Mouse (Mus musculus) heart, adult 2 months (tissue): Measurements from ENCODE around the gene Lmna. TPM values are rescaled to one million over a fixed set of nuclear protein-coding genes. Genes with fewer than 3 reads are reported as not detected.
A peak's percentile ranks its signal among the peaks of the same experiment; 100 is the strongest.

ENCODE experiments used
- DNase-seq, 2 experiments: peaks; one replicate each; pipeline ENCODE4 v3.0.0; 2021
- H3K27ac ChIP-seq: fragments of 200-600 bp; 2 replicates; pipeline ENCODE4 v1.8.1; 2022
- H3K27me3 ChIP-seq: fragments of 200-500 bp; 2 replicates; pipeline ENCODE4 v1.6.1; 2012; ENCODE audit warnings: mild to moderate bottlenecking, low read length, inconsistent platforms, mixed read lengths; ENCODE audit not compliant: control insufficient read depth, insufficient read depth
- H3K36me3 ChIP-seq: fragments of 200-500 bp; 2 replicates; pipeline ENCODE4 v1.6.1; 2012; ENCODE audit warnings: low read length, inconsistent platforms; ENCODE audit not compliant: control insufficient read depth, insufficient read depth
- H3K4me1 ChIP-seq: fragments of 200-500 bp; 2 replicates; pipeline ENCODE4 v1.6.1; 2011; ENCODE audit warnings: low read length; ENCODE audit not compliant: control insufficient read depth, insufficient read depth
- H3K4me3 ChIP-seq: fragments of 200-600 bp; 2 replicates; pipeline ENCODE4 v1.8.1; 2022
- H3K79me2 ChIP-seq: fragments of 200-500 bp; replicated peaks from 2 replicates; pipeline ENCODE4 v1.6.1; 2012; ENCODE audit warnings: mild to moderate bottlenecking, inconsistent platforms, low read length, moderate library complexity, mixed read lengths; ENCODE audit not compliant: control insufficient read depth, insufficient read depth
- H3K9ac ChIP-seq: fragments of 200-500 bp; 2 replicates; pipeline ENCODE4 v1.6.1; 2012; ENCODE audit warnings: low read depth, mild to moderate bottlenecking, control low read depth, inconsistent platforms, low read length, mixed read lengths
- CTCF ChIP-seq: fragments of 200-600 bp; IDR thresholded peaks from 2 replicates; pipeline ENCODE4 v1.8.1; 2022; ENCODE audit warnings: antibody characterized with exemption, mild to moderate bottlenecking, moderate library complexity
- EP300 ChIP-seq: fragments of 200-500 bp; IDR thresholded peaks from 2 replicates; pipeline ENCODE4 v1.6.1; 2011; ENCODE audit warnings: low read depth, low read length, control low read depth; ENCODE audit not compliant: insufficient read depth
- POLR2A ChIP-seq: fragments of 200-500 bp; IDR thresholded peaks from 2 replicates; pipeline ENCODE4 v1.6.1; 2011; ENCODE audit warnings: mild to moderate bottlenecking, low read depth, low read length, control low read depth; ENCODE audit not compliant: insufficient read depth
- WGBS: fragments of 180-500 bp; shearing (Covaris S2); methylation state at CpG from one replicate; pipeline ENCODE4 v1.1.7; 2018; 5-methylcytosine and 5-hydroxymethylcytosine counted together
- intact Hi-C: fragments of 180-260 bp; cut with DNase I; formaldehyde crosslinking; loops from one replicate; pipeline ENCODE4 v1.15.1; 2025
- polyA plus RNA-seq: library from polyadenylated mRNA; depleted of rRNA; stranded (reverse); fragments of >200 nt; gene quantifications from 2 replicates; pipeline ENCODE4 v1.2.3, GENCODE M21; 2012
- total RNA-seq, 2 experiments: library from RNA; stranded (reverse); gene quantifications; 2 replicates each; pipeline ENCODE4 v1.2.3; 2021

The Lmna gene
- total and polyA plus RNA-seq, 3 experiments, result 85.2 to 138 (median 117) TPM

- Histone ChIP-seq H3K4me3 (no peak overlapping the region), H3K36me3 (no peaks in the 10 kb centered on the region), H3K9ac (no peak overlapping the region), H3K27ac (no peak overlapping the region), H3K27me3 (no peaks in the 10 kb centered on the region), H3K4me1 (peaks cover 1% of the 10 kb centered on the region; the same call in 1 of the 2 replicates), H3K79me2 (no peaks in the 10 kb centered on the region)
- no peak for TF ChIP-seq POLR2A
- no peak for TF ChIP-seq EP300
- TF ChIP-seq CTCF, result no peak
- intact Hi-C loops, result no loop called here
- DNase-seq, result no peak
- 94% methylated on average over 5 of the region's 5 CpGs for WGBS
Measured at GRCm38 (mm10) chr3:88480679-88481078, 29.1 kb downstream of the Lmna start.

GRCm38 (mm10) chr3:88479828-88480227 lies 29.9 kb downstream of the Lmna start:
- DNase-seq, result no peak
- H3K27me3 ChIP-seq, result no peaks in the 10 kb centered on the region
- 75% methylated on average over 4 of the region's 4 CpGs for WGBS
- intact Hi-C loops, result no loop called here
- H3K36me3 ChIP-seq, result no peaks in the 10 kb centered on the region
- no peak overlapping the region for H3K27ac ChIP-seq
- H3K4me1 ChIP-seq, result peaks cover 1% of the 10 kb centered on the region; the same call in 1 of the 2 replicates
- H3K79me2 ChIP-seq, result no peaks in the 10 kb centered on the region
- H3K9ac ChIP-seq, result no peak overlapping the region
- no peak overlapping the region for H3K4me3 ChIP-seq
- no peak for TF ChIP-seq CTCF
- TF ChIP-seq POLR2A, result no peak
- no peak for TF ChIP-seq EP300

DNA sequence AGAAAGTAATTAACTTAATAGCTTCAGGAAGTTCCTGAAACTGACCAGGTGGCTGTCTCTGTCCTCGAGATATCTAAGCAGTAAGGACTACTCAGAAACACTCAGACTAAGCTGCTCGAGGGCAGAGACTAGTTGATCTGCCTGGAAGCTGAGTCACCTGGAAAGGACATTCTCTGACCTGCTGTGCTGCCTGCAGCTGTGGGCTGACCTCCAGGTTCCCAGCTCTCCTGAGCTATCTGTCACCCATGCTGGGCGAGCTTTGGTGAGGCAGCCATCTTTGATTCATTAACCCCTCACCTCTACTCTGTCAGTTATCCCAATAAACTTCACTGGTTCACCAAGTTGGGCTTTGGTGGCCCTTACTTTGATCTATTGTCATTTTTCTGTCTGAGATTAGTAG lies 30.6 kb downstream of the Lmna start:
- H3K36me3 ChIP-seq, result no peaks in the 10 kb centered on the region
- TF ChIP-seq EP300, result no peak
- no peak for TF ChIP-seq CTCF
- TF ChIP-seq POLR2A, result no peak
- no peaks in the 10 kb centered on the region for H3K79me2 ChIP-seq
- no peak overlapping the region for H3K9ac ChIP-seq
- 50% methylated on average over 3 of the region's 3 CpGs for WGBS
- intact Hi-C loops, result no loop called here
- no peak overlapping the region for H3K4me3 ChIP-seq
- H3K27me3 ChIP-seq, result no peaks in the 10 kb centered on the region
- peaks cover 1% of the 10 kb centered on the region; the same call in 1 of the 2 replicates for H3K4me1 ChIP-seq
- H3K27ac ChIP-seq, result no peak overlapping the region
- DNase-seq, result no peak

GRCm38 (mm10) chr3:88477735-88478134 lies 32.0 kb downstream of the Lmna start:
- intact Hi-C loops, result no loop called here
- 2% methylated on average over 8 of the region's 8 CpGs for WGBS
- DNase-seq, result peak; percentile 79 to 87

DNA sequence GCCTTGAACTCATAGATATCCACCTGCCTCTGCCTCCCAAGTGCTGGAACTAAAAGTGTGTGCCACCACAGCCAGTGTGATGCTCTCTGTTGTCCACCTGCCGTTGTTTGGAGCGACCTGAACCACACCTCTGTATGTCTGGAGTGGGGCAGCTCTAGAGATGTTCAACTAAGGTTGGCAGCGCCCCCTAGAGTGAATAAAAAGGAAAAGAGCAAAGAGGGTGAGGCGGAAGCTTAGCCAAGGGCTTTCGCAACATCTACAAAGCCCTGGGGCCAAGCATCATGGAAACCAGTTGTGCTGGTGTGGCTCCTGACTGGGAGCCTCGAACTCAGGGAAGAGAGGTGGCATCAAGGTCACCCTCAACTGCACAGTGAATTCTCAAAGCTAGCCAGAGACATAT lies 33.4 kb downstream of the Lmna start:
- intact Hi-C loops, result no loop called here
- Histone ChIP-seq H3K79me2 (no peaks in the 10 kb centered on the region), H3K4me3 (no peak overlapping the region), H3K4me1 (peaks cover 1% of the 10 kb centered on the region; the same call in 1 of the 2 replicates), H3K9ac (no peak overlapping the region), H3K27me3 (no peaks in the 10 kb centered on the region), H3K27ac (no peak overlapping the region), H3K36me3 (no peaks in the 10 kb centered on the region)
- no peak for DNase-seq
- 62% methylated on average over 6 of the region's 6 CpGs for WGBS
- TF ChIP-seq EP300 (no peak), POLR2A (no peak), CTCF (no peak; the same call in 1 of the 2 replicates)

More at GRCm38 (mm10) chr3:88477735-88478134, 32.0 kb downstream of the Lmna start:
- H3K4me1 ChIP-seq, result peaks cover 1% of the 10 kb centered on the region; the same call in 1 of the 2 replicates
- H3K4me3 ChIP-seq, result no peak overlapping the region
- no peak for TF ChIP-seq EP300
- TF ChIP-seq POLR2A, result no peak
- no peak; the same call in 1 of the 2 replicates for TF ChIP-seq CTCF
- H3K27me3 ChIP-seq, result no peaks in the 10 kb centered on the region
- no peaks in the 10 kb centered on the region for H3K79me2 ChIP-seq
- no peaks in the 10 kb centered on the region for H3K36me3 ChIP-seq
- no peak overlapping the region for H3K9ac ChIP-seq
- no peak overlapping the region for H3K27ac ChIP-seq

DNA sequence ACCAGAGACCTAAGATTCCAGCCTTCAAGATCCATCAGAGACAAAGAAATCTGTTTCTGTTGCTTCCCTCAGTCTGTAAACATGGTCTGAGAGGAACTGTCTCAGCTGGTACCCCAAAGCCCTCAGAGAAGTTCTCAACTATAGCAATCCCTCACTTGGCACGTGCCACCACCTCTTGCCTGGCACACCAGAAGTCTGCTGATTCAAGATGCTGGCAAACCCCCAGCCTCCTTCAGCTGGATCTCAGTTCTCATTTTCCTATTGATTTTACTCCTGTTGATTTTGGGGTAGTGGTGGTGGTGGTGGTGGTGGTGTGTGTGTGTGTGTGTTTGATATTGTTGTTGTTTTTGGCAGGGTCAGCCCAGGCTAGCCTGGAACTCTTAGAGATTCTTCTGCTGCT lies 36.2 kb downstream of the Lmna start:
- 73% methylated on average over 1 of the region's 1 CpGs for WGBS
- intact Hi-C loops, result no loop called here
- Histone ChIP-seq H3K79me2 (no peaks in the 10 kb centered on the region), H3K27me3 (no peaks in the 10 kb centered on the region), H3K36me3 (no peaks in the 10 kb centered on the region), H3K4me1 (peaks cover 1% of the 10 kb centered on the region; the same call in 1 of the 2 replicates), H3K9ac (no peak overlapping the region), H3K4me3 (no peak overlapping the region), H3K27ac (no peak overlapping the region)
- no peak for TF ChIP-seq POLR2A
- TF ChIP-seq EP300, result no peak
- TF ChIP-seq CTCF, result no peak
- no peak for DNase-seq
